Mouse (Mus musculus) cortical plate, adult 2 months (tissue): ENCODE measurements around the gene Alpk1.

Experiments
- CTCF ChIP-seq: fragments of 200-500 bp; IDR thresholded peaks from 2 replicates; pipeline ENCODE4 v1.5.1; 2011; ENCODE audit warnings: mild to moderate bottlenecking, control low read depth, low read length; ENCODE audit not compliant: insufficient read depth; ENCODE audit errors: extremely low read depth
- POLR2A ChIP-seq: fragments of 200-500 bp; IDR thresholded peaks from 2 replicates; pipeline ENCODE4 v1.6.1; 2011; ENCODE audit warnings: mild to moderate bottlenecking, low read length, control low read depth; ENCODE audit not compliant: insufficient read depth; ENCODE audit errors: extremely low read depth

- TF ChIP-seq POLR2A: no peak
- no peak for TF ChIP-seq CTCF
Measured at GRCm38 (mm10) chr3:127757886-127758301, 22.4 kb downstream of the Alpk1 start.
